Mouse (Mus musculus): ENCODE measurements around the gene Tax1bp1. TPM values are rescaled to one million over a fixed set of nuclear protein-coding genes. Genes with fewer than 3 reads are reported as not detected.
A peak's percentile ranks its signal among the peaks of the same experiment; 100 is the strongest.
"Not testable (repeated sequence)": the region's sequence is repeated elsewhere in the genome, so short reads cannot be mapped to it uniquely, and the experiment has no call there.

Gene Tax1bp1
- 124 TPM in 1 of 2 replicates, not detected in the other for polyA plus RNA-seq (2012; ENCODE audit: insufficient read depth, insufficient read length, low replicate concordance, missing spikeins)

GRCm38 (mm10) chr6:52713104-52713896 lies at the start of gene Tax1bp1:
Tax1bp1 (plus strand) TSS chr6:52713729.
- peak; percentile 79 for TF ChIP-seq POLR2A (IDR thresholded peaks at IDR 0.05; ENCODE audit: insufficient read depth, low read depth, low read length)
- TF ChIP-seq CTCF (IDR thresholded peaks at IDR 0.05; ENCODE audit: insufficient read depth, low read depth, low read length): no peak
- peak within 1 kb of the TSS; percentile 65 for H3K27ac ChIP-seq (ENCODE audit: insufficient read depth, low read depth, low read length)
- 4% methylated on average over 38 of the region's 38 CpGs for WGBS
- peak within 1 kb of the TSS; percentile 67 for H3K4me3 ChIP-seq (ENCODE audit: insufficient read depth, low read depth, low read length)
- 0 out of 2 replicates have a peak, but pooled peaks cover 2% of the 10 kb centered on the region for H3K4me1 ChIP-seq (ENCODE audit: control insufficient read depth, insufficient read depth, low read length)

GRCm38 (mm10) chr6:52667641-52668040 lies 45.9 kb upstream of the Tax1bp1 start:
- H3K4me1 ChIP-seq (ENCODE audit: control insufficient read depth, insufficient read depth, low read length): no peaks in the 10 kb centered on the region
- TF ChIP-seq CTCF (IDR thresholded peaks at IDR 0.05; ENCODE audit: insufficient read depth, low read depth, low read length) (no peak), POLR2A (IDR thresholded peaks at IDR 0.05; ENCODE audit: insufficient read depth, low read depth, low read length) (no peak)
- H3K27ac ChIP-seq (ENCODE audit: insufficient read depth, low read depth, low read length): no peak overlapping the region
- no peak overlapping the region for H3K4me3 ChIP-seq (ENCODE audit: insufficient read depth, low read depth, low read length)
- WGBS: 53% methylated on average over 3 of the region's 3 CpGs

- WGBS: 42% methylated on average over 2 of the region's 2 CpGs
- H3K27ac ChIP-seq (ENCODE audit: insufficient read depth, low read depth, low read length); H3K4me1 ChIP-seq (ENCODE audit: control insufficient read depth, insufficient read depth, low read length); H3K4me3 ChIP-seq (ENCODE audit: insufficient read depth, low read depth, low read length): not testable (repeated sequence)
These were observed 43.7 kb upstream of the Tax1bp1 start for GRCm38 (mm10) chr6:52669878-52670277.

GRCm38 (mm10) chr6:52671791-52672190 lies 41.7 kb upstream of the Tax1bp1 start:
- Histone ChIP-seq H3K4me3 (ENCODE audit: insufficient read depth, low read depth, low read length) (no peak overlapping the region), H3K4me1 (ENCODE audit: control insufficient read depth, insufficient read depth, low read length) (no peaks in the 10 kb centered on the region), H3K27ac (ENCODE audit: insufficient read depth, low read depth, low read length) (no peak overlapping the region)
- 92% methylated on average over 8 of the region's 8 CpGs for WGBS
- TF ChIP-seq POLR2A (IDR thresholded peaks at IDR 0.05; ENCODE audit: insufficient read depth, low read depth, low read length) (no peak), CTCF (IDR thresholded peaks at IDR 0.05; ENCODE audit: insufficient read depth, low read depth, low read length) (no peak)

- H3K27ac ChIP-seq (ENCODE audit: insufficient read depth, low read depth, low read length): no peak overlapping the region
- no peak for TF ChIP-seq POLR2A (IDR thresholded peaks at IDR 0.05; ENCODE audit: insufficient read depth, low read depth, low read length)
- no peak for TF ChIP-seq CTCF (IDR thresholded peaks at IDR 0.05; ENCODE audit: insufficient read depth, low read depth, low read length)
- 78% methylated on average over 2 of the region's 2 CpGs for WGBS
These were observed 41.0 kb upstream of the Tax1bp1 start for GRCm38 (mm10) chr6:52672539-52672938.

GRCm38 (mm10) chr6:52673706-52674105 lies 39.8 kb upstream of the Tax1bp1 start:
- WGBS: 55% methylated on average over 7 of the region's 7 CpGs
- TF ChIP-seq CTCF (IDR thresholded peaks at IDR 0.05; ENCODE audit: insufficient read depth, low read depth, low read length) (no peak), POLR2A (IDR thresholded peaks at IDR 0.05; ENCODE audit: insufficient read depth, low read depth, low read length) (no peak)
- Histone ChIP-seq H3K4me3 (ENCODE audit: insufficient read depth, low read depth, low read length) (no peak overlapping the region), H3K27ac (ENCODE audit: insufficient read depth, low read depth, low read length) (no peak overlapping the region), H3K4me1 (ENCODE audit: control insufficient read depth, insufficient read depth, low read length) (peaks cover under 1% of the 10 kb centered on the region; the same call in 1 of the 2 replicates)

More at GRCm38 (mm10) chr6:52672539-52672938, 41.0 kb upstream of the Tax1bp1 start:
- Histone ChIP-seq H3K4me1 (ENCODE audit: control insufficient read depth, insufficient read depth, low read length) (no peaks in the 10 kb centered on the region), H3K4me3 (ENCODE audit: insufficient read depth, low read depth, low read length) (no peak overlapping the region)

GRCm38 (mm10) chr6:52674541-52674940 lies 39.0 kb upstream of the Tax1bp1 start:
- TF ChIP-seq CTCF (IDR thresholded peaks at IDR 0.05; ENCODE audit: insufficient read depth, low read depth, low read length) (no peak), POLR2A (IDR thresholded peaks at IDR 0.05; ENCODE audit: insufficient read depth, low read depth, low read length) (no peak)
- Histone ChIP-seq H3K4me3 (ENCODE audit: insufficient read depth, low read depth, low read length) (no peak overlapping the region), H3K27ac (ENCODE audit: insufficient read depth, low read depth, low read length) (no peak overlapping the region), H3K4me1 (ENCODE audit: control insufficient read depth, insufficient read depth, low read length) (peaks cover 3% of the 10 kb centered on the region; the same call in 1 of the 2 replicates)
- WGBS: 76% methylated on average over 12 of the region's 12 CpGs

GRCm38 (mm10) chr6:52675222-52675921 lies 38.2 kb upstream of the Tax1bp1 start:
- Histone ChIP-seq H3K4me1 (ENCODE audit: control insufficient read depth, insufficient read depth, low read length) (peaks cover 8% of the 10 kb centered on the region), H3K4me3 (ENCODE audit: insufficient read depth, low read depth, low read length) (no peak overlapping the region), H3K27ac (ENCODE audit: insufficient read depth, low read depth, low read length) (no peak overlapping the region)
- TF ChIP-seq POLR2A (IDR thresholded peaks at IDR 0.05; ENCODE audit: insufficient read depth, low read depth, low read length) (no peak), CTCF (IDR thresholded peaks at IDR 0.05; ENCODE audit: insufficient read depth, low read depth, low read length) (no peak)
- WGBS: 73% methylated on average over 4 of the region's 4 CpGs

GRCm38 (mm10) chr6:52677534-52677933 lies 36.0 kb upstream of the Tax1bp1 start:
- not testable (repeated sequence) for H3K4me3 ChIP-seq (ENCODE audit: insufficient read depth, low read depth, low read length); H3K27ac ChIP-seq (ENCODE audit: insufficient read depth, low read depth, low read length); H3K4me1 ChIP-seq (ENCODE audit: control insufficient read depth, insufficient read depth, low read length)
- WGBS: 86% methylated on average over 4 of the region's 4 CpGs

Measured in olfactory bulb, adult 2 months (tissue).